Comparison of ENCODE assay signal across 25 mouse cellular contexts in genomic region chr13:82276001-82276400, GRCm38 (mm10).
A peak's percentile ranks its signal among the peaks of the same experiment; 100 is the strongest.
DNase-seq lines count a peak whose midpoint lies in the region; ATAC-seq and TF ChIP-seq lines count a peak whose summit lies in the region.
"Had no signal": no experiment of that assay in that cellular context is flagged by ENCODE, and none has a peak within 500 bp of the region (broad histone marks: within the 10 kb centered on the region; RNA-seq: fewer than 3 reads in every experiment).

No protein-coding gene starts in this region.

- peak; percentile 79 for ATAC-seq in frontal cortex, adult (ENCODE audit: low TSS enrichment)
- 0 out of 2 replicates have a peak, but pooled peaks have one; percentile 30 for ATAC-seq in heart, postnatal 0 days (ENCODE audit: insufficient read depth, low read depth)
- ATAC-seq in midbrain, embryonic 15.5 days (replicated peaks): no peak
- ATAC-seq: activated CD4-positive, CD25-positive, alpha-beta regulatory T cell, adult 4 months; forebrain, embryonic 13.5 days; forebrain, embryonic 16.5 days; hindbrain, embryonic 16.5 days had no signal

- H3K27me3 ChIP-seq in heart, postnatal 0 days (ENCODE audit: control insufficient read depth, insufficient read depth, low read length): no peaks in the 10 kb centered on the region
- no peaks in the 10 kb centered on the region for H3K27me3 ChIP-seq in midbrain, embryonic 15.5 days (replicated peaks)
- H3K27me3 ChIP-seq: forebrain, embryonic 13.5 days; heart, embryonic 13.5 days; hindbrain, embryonic 13.5 days had no signal

- no peak for DNase-seq in frontal cortex, postnatal 14 days (ENCODE audit: low spot score in 2 of 2)
- DNase-seq in heart, postnatal 0 days (ENCODE audit: low spot score): no peak
- no peak for DNase-seq in heart, adult 11 months
- peak; percentile 19 for DNase-seq in right cerebral cortex, adult 18-20 months
- no peak for DNase-seq in right cerebral cortex, postnatal 14 days
- DNase-seq: adrenal gland, adult 8-10 months; adrenal gland, postnatal 25 days; cerebellum, adult 18-20 months; cerebellum, adult 9-10 months; cerebellum, postnatal 14 days; gastrocnemius, adult 2 months; gastrocnemius, postnatal 14 days; heart, adult 18-20 months; heart, postnatal 10 days; heart, postnatal 36 days had no signal

- H3K4me3 ChIP-seq in heart, postnatal 0 days (ENCODE audit: low read depth, low read length): no peak overlapping the region
- no peak overlapping the region for H3K4me3 ChIP-seq in midbrain, embryonic 15.5 days
- H3K4me3 ChIP-seq: forebrain, embryonic 10.5 days; forebrain, embryonic 13.5 days; gastrocnemius, adult 2 months; heart, embryonic 13.5 days; hindbrain, embryonic 10.5 days; hindbrain, embryonic 13.5 days had no signal

- no peak for TF ChIP-seq CTCF in heart, postnatal 0 days (IDR thresholded peaks at IDR 0.05; ENCODE audit: low read depth)

- WGBS in heart, postnatal 0 days: 56% methylated on average over 3 of the region's 3 CpGs
- 89% methylated on average over 3 of the region's 3 CpGs for WGBS in midbrain, embryonic 15.5 days

- H3K36me3 ChIP-seq in heart, postnatal 0 days (replicated peaks; ENCODE audit: control insufficient read depth, insufficient read depth, low read length): no peaks in the 10 kb centered on the region
- H3K36me3 ChIP-seq in midbrain, embryonic 15.5 days (replicated peaks): no peaks in the 10 kb centered on the region
- H3K36me3 ChIP-seq: forebrain, embryonic 10.5 days; heart, embryonic 13.5 days; hindbrain, embryonic 10.5 days; hindbrain, embryonic 13.5 days had no signal

- 0 out of 2 replicates have a peak, but pooled peaks cover 7% of the 10 kb centered on the region for H3K4me1 ChIP-seq in heart, postnatal 0 days (ENCODE audit: control insufficient read depth, insufficient read depth)
- no peaks in the 10 kb centered on the region for H3K4me1 ChIP-seq in midbrain, embryonic 15.5 days
- H3K4me1 ChIP-seq: forebrain, embryonic 10.5 days; forebrain, embryonic 13.5 days; hindbrain, embryonic 10.5 days; hindbrain, embryonic 13.5 days had no signal

- no peak overlapping the region for H3K9ac ChIP-seq in heart, postnatal 0 days (replicated peaks; ENCODE audit: low read depth, low read length)
- no peak overlapping the region for H3K9ac ChIP-seq in midbrain, embryonic 15.5 days
- H3K9ac ChIP-seq: forebrain, embryonic 13.5 days; heart, embryonic 13.5 days; hindbrain, embryonic 13.5 days had no signal

- H3K4me2 ChIP-seq in heart, postnatal 0 days (ENCODE audit: low read depth, low read length): no peak overlapping the region
- no peak overlapping the region for H3K4me2 ChIP-seq in midbrain, embryonic 15.5 days
- H3K4me2 ChIP-seq: forebrain, embryonic 13.5 days; heart, embryonic 13.5 days; hindbrain, embryonic 13.5 days had no signal

- no peak overlapping the region for H3K27ac ChIP-seq in heart, postnatal 0 days (ENCODE audit: low read depth)
- H3K27ac ChIP-seq in midbrain, embryonic 15.5 days: no peak overlapping the region
- H3K27ac ChIP-seq: forebrain, embryonic 10.5 days; forebrain, embryonic 13.5 days; gastrocnemius, adult 2 months; heart, embryonic 13.5 days; hindbrain, embryonic 10.5 days; hindbrain, embryonic 13.5 days had no signal

- TF ChIP-seq EP300 in heart, postnatal 0 days (IDR thresholded peaks at IDR 0.05; ENCODE audit: low read depth): no peak

- no peaks in the 10 kb centered on the region for H3K9me3 ChIP-seq in heart, postnatal 0 days (replicated peaks; ENCODE audit: control insufficient read depth, low read length)
- no peaks in the 10 kb centered on the region for H3K9me3 ChIP-seq in midbrain, embryonic 15.5 days
- H3K9me3 ChIP-seq: forebrain, embryonic 10.5 days; forebrain, embryonic 13.5 days; heart, embryonic 13.5 days; hindbrain, embryonic 10.5 days; hindbrain, embryonic 13.5 days had no signal
